Mouse (Mus musculus): ENCODE results near the gene Fancg. TPM values are rescaled to one million over a fixed set of nuclear protein-coding genes. Genes with fewer than 3 reads are reported as not detected.

Fancg gene
- polyA plus RNA-seq, 1 experiment: 9.5 TPM

DNA sequence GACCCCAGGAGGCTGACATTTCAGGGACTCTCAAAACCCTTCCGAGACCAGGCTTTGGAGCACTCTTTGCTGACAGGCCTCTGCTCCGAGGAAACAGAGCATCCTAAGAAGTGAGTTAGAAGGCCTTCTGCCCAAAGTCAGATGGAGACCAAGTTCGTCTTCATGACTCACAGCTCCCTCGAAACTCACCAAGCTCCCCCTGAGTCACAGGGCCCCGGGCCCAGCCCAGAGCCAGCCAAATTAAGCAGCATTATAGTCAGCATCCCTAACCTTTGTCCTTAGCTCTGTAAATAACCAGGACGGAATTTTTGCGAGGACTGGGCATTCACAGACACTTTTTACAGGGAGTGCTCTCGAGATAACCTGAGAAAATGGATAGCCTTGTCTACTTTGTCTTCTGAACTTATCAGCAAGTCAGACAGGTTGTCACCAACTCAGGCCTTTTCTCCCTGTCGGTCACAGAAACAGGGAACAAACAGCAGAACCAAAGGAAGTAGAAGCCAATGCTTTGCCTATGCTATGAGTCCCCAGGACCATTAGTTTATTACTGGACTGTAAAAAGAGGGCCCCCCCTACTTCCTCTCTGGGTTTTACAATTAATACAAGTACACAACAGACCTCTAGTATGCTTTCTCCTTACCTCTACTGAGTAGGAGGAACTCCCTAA is 30.7 kb upstream of the Fancg start:
- TF ChIP-seq POLR2A (IDR thresholded peaks at IDR 0.05; ENCODE audit: low read depth, low read length) (no peak), CTCF (IDR thresholded peaks at IDR 0.05; ENCODE audit: extremely low read depth, insufficient read length, insufficient replicate concordance, low read depth, low read length) (no peak)
- Histone ChIP-seq H3K27me3 (ENCODE audit: control insufficient read depth, insufficient read depth, low read length) (no peaks in the 10 kb centered on the region), H3K36me3 (ENCODE audit: control insufficient read depth, insufficient read depth, low read length) (peaks cover 9% of the 10 kb centered on the region), H3K4me3 (ENCODE audit: low read depth, low read length) (no peak overlapping the region), H3K27ac (ENCODE audit: insufficient read depth, low read depth, low read length) (no peak overlapping the region), H3K4me1 (ENCODE audit: control insufficient read depth, insufficient read depth, insufficient read length, low read length) (peaks cover 25% of the 10 kb centered on the region; the same call in 1 of the 2 replicates)
- WGBS: 57% methylated on average over 9 of the region's 9 CpGs

DNA sequence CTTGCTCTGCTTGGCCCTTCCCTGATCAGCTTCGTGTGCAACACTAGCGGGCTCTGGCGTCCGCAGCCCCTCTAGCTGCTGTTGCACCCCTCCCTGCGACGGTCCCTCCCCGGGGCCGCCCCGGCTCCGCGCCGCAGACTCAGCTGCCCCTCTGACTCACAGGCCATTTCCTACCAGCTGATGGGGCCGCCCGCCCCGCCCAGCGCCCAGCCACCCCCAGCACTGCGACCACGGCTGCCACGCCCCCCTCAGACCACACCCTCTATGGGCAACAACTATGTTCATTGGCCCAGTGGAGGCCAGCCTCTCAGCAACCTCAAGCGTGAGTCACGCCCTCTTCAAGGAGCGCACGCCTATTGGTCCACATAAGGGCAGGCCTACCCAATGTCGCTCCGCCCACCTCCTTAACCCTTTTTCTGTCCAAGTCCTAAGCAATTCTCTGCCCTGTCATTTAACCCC is 29.8 kb upstream of the Fancg start:
- peak overlapping the region; percentile 76 for H3K4me3 ChIP-seq (ENCODE audit: low read depth, low read length)
- H3K4me1 ChIP-seq (ENCODE audit: control insufficient read depth, insufficient read depth, insufficient read length, low read length): peaks cover 23% of the 10 kb centered on the region; the same call in 1 of the 2 replicates
- H3K27me3 ChIP-seq (ENCODE audit: control insufficient read depth, insufficient read depth, low read length): no peaks in the 10 kb centered on the region
- H3K27ac ChIP-seq (ENCODE audit: insufficient read depth, low read depth, low read length): peak overlapping the region; percentile 94
- peaks cover 16% of the 10 kb centered on the region for H3K36me3 ChIP-seq (ENCODE audit: control insufficient read depth, insufficient read depth, low read length)
- TF ChIP-seq CTCF (IDR thresholded peaks at IDR 0.05; ENCODE audit: extremely low read depth, insufficient read length, insufficient replicate concordance, low read depth, low read length) (no peak), POLR2A (IDR thresholded peaks at IDR 0.05; ENCODE audit: low read depth, low read length) (peak; percentile 83)
- under 1% methylated on average over 25 of the region's 25 CpGs for WGBS

DNA sequence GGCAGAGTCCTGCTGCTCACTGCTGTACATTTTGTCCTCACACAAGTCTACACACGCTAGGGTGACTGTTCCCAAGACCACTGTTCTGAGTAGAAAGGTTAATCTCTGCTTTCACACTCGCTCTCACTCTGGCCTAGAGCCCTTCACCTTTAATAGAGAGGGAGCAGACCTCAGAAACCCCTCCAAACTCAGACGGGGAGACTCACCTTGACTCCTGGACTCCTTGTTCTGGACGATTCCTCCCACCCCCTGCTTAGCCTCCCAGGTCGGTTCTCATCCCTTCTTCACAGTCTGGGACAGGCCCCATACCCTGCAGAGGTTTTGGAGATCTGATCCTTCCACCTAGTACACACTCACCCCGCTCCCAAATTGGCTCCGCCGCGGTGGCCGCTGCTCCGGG is 29.3 kb upstream of the Fancg start:
- TF ChIP-seq CTCF (IDR thresholded peaks at IDR 0.05; ENCODE audit: extremely low read depth, insufficient read length, insufficient replicate concordance, low read depth, low read length): no peak
- TF ChIP-seq POLR2A (IDR thresholded peaks at IDR 0.05; ENCODE audit: low read depth, low read length): no peak
- H3K36me3 ChIP-seq (ENCODE audit: control insufficient read depth, insufficient read depth, low read length): peaks cover 18% of the 10 kb centered on the region
- peak overlapping the region; percentile 94 for H3K27ac ChIP-seq (ENCODE audit: insufficient read depth, low read depth, low read length)
- WGBS: 5% methylated on average over 11 of the region's 11 CpGs
- peaks cover 20% of the 10 kb centered on the region; the same call in 1 of the 2 replicates for H3K4me1 ChIP-seq (ENCODE audit: control insufficient read depth, insufficient read depth, insufficient read length, low read length)
- H3K27me3 ChIP-seq (ENCODE audit: control insufficient read depth, insufficient read depth, low read length): no peaks in the 10 kb centered on the region
- peak overlapping the region; percentile 76 for H3K4me3 ChIP-seq (ENCODE audit: low read depth, low read length)

DNA sequence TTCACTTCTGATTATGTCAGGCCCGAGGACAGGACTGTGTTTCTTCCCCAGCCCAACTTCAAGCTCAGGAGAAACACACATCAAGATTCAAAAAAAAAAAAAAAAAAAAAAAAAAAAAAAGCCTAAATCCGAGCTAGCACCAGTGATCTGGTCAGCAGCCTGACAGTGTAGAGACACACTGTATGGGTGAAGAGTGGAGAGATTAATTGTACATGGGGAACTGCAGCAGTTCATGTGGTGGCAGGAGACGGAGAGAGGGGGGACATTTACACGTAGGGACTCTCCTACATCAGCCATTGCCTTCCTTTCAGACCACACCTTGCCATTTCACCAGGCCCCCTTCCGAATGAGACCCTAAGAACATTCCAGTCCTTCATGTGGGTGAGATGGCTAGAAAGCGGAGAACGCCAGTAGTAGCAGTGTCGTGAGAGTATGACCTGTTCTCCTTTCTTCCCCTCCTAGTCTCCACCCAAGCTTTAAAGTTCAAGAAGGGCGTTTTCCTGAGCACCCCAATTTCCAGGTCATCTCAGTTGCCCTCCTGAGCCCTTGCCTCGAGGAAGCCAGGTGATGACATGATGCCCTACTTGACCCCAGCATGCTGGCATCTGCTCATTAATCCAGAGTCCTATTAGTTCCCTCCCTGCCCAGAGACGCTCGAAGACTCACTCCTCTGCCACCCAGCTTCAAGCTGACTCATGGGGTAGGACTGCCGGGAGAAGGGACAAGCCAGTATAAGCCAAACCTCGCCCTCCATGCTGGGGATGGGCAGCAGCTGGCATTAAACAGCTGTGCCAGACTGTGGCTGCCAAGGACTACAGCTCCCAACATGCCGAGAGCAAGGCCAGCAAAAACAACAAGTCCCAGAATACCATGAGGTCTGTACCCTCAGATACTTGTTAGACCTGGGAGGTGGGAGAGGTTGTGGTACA is 28.5 kb upstream of the Fancg start:
- peaks cover 24% of the 10 kb centered on the region for H3K36me3 ChIP-seq (ENCODE audit: control insufficient read depth, insufficient read depth, low read length)
- H3K27ac ChIP-seq (ENCODE audit: insufficient read depth, low read depth, low read length): peak overlapping the region; percentile 94
- H3K4me1 ChIP-seq (ENCODE audit: control insufficient read depth, insufficient read depth, insufficient read length, low read length): peaks cover 12% of the 10 kb centered on the region; the same call in 1 of the 2 replicates
- peak; percentile 60; the same call in 1 of the 2 replicates for TF ChIP-seq POLR2A (IDR thresholded peaks at IDR 0.05; ENCODE audit: low read depth, low read length)
- no peak for TF ChIP-seq CTCF (IDR thresholded peaks at IDR 0.05; ENCODE audit: extremely low read depth, insufficient read length, insufficient replicate concordance, low read depth, low read length)
- H3K4me3 ChIP-seq (ENCODE audit: low read depth, low read length): peak overlapping the region; percentile 76
- no peaks in the 10 kb centered on the region for H3K27me3 ChIP-seq (ENCODE audit: control insufficient read depth, insufficient read depth, low read length)
- 26% methylated on average over 15 of the region's 15 CpGs for WGBS

DNA sequence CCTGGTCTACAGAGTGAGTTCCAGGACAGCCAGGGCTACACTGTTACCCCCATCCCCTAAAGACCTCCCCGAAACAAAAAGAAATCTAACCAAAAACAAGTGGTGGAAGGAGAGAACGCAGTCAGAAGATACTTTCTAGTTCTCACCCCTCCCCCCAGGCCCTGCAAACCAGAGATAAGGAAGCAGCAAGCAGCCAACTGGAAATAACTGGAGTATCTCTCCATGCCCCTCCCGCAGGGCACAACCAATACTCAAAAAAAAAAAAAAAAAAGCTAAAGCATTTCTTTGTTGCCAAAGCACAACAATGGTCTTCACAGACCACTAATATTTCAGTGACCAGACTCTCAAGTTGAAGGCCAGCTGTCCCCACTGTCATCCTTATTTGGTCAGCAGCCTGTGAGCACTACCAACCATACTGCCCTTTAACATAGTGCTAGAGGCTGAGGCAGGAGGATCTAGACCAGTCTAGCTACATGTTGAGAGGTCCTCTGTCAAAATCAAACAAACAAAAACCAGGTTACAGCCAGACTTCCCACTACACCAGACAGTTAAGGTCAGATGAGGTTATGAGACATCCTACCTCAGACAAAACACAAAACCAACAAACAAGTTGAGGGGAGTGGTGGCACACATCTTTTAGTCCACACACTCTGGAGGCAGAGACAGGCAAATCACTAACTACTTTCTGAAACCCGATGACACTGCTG is 27.7 kb upstream of the Fancg start:
- peak overlapping the region; percentile 12; the same call in 1 of the 2 replicates for H3K4me3 ChIP-seq (ENCODE audit: low read depth, low read length)
- WGBS: 46% methylated on average over 4 of the region's 4 CpGs
- H3K4me1 ChIP-seq (ENCODE audit: control insufficient read depth, insufficient read depth, insufficient read length, low read length): peaks cover 11% of the 10 kb centered on the region; the same call in 1 of the 2 replicates
- no peaks in the 10 kb centered on the region for H3K27me3 ChIP-seq (ENCODE audit: control insufficient read depth, insufficient read depth, low read length)
- H3K27ac ChIP-seq (ENCODE audit: insufficient read depth, low read depth, low read length): peak overlapping the region; percentile 35; the same call in 1 of the 2 replicates
- peaks cover 32% of the 10 kb centered on the region for H3K36me3 ChIP-seq (ENCODE audit: control insufficient read depth, insufficient read depth, low read length)
- TF ChIP-seq POLR2A (IDR thresholded peaks at IDR 0.05; ENCODE audit: low read depth, low read length) (no peak), CTCF (IDR thresholded peaks at IDR 0.05; ENCODE audit: extremely low read depth, insufficient read length, insufficient replicate concordance, low read depth, low read length) (no peak)

DNA sequence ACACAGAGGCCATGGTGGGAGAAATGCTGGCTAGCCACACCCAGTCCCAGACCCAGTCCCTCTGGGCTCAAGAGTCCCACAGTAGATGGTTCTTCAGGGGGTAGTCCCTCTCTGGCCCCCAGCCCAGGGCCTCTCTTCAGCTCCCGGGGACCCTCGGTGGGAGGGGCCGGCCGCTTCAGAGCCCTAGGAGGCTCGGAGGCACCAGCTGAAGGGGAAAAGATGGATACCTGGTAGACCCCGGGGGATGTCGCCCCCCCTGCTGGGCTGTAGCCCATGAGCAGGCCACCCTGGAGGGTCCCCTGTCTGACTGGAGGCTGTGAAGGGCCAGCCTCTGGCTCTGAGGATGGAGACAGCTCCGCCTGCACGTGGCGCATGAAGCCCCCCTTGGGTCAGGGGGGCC is 26.1 kb upstream of the Fancg start:
- H3K36me3 ChIP-seq (ENCODE audit: control insufficient read depth, insufficient read depth, low read length): peaks cover 32% of the 10 kb centered on the region
- 87% methylated on average over 10 of the region's 10 CpGs for WGBS
- H3K27ac ChIP-seq (ENCODE audit: insufficient read depth, low read depth, low read length): no peak overlapping the region

More for the DNA sequence above, 26.1 kb upstream of the Fancg start:
- H3K4me1 ChIP-seq (ENCODE audit: control insufficient read depth, insufficient read depth, insufficient read length, low read length): peaks cover 16% of the 10 kb centered on the region; the same call in 1 of the 2 replicates
- no peak for TF ChIP-seq POLR2A (IDR thresholded peaks at IDR 0.05; ENCODE audit: low read depth, low read length)
- TF ChIP-seq CTCF (IDR thresholded peaks at IDR 0.05; ENCODE audit: extremely low read depth, insufficient read length, insufficient replicate concordance, low read depth, low read length): no peak
- H3K4me3 ChIP-seq (ENCODE audit: low read depth, low read length): no peak overlapping the region
- no peaks in the 10 kb centered on the region for H3K27me3 ChIP-seq (ENCODE audit: control insufficient read depth, insufficient read depth, low read length)
